Mouse (Mus musculus) T-helper 17 cell (primary cell): ENCODE measurements around the gene Herc4.
"Not testable (repeated sequence)": the region's sequence is repeated elsewhere in the genome, so short reads cannot be mapped to it uniquely, and the experiment has no call there.

Experiments used
- in situ Hi-C, 2 experiments: fragments of 300-600 bp; cut with MboI, MseI; formaldehyde crosslinking; loops; 1 replicate in 1 of 2; 2 replicates in 1 of 2; pipeline ENCODE4 v1.15.1; 2025; ENCODE audit warnings: high pct_unique_total_duplicates in 2 of 2

Herc4 gene

GRCm38 (mm10) chr10:63350666-63351065 lies 107.1 kb downstream of the Herc4 start:
- in situ Hi-C loops = no loop called here

- in situ Hi-C loops = not testable (repeated sequence)
Measured at GRCm38 (mm10) chr10:63351099-63351498, 107.5 kb downstream of the Herc4 start.

GRCm38 (mm10) chr10:63352111-63352510 lies 108.5 kb downstream of the Herc4 start:
- in situ Hi-C loops = no loop called here

- in situ Hi-C loops = no loop called here
Measured at GRCm38 (mm10) chr10:63360502-63360901, 116.9 kb downstream of the Herc4 start.

- in situ Hi-C loops = no loop called here
Measured at GRCm38 (mm10) chr10:63365918-63366455, 122.4 kb downstream of the Herc4 start.

GRCm38 (mm10) chr10:63367386-63367785 lies 123.8 kb downstream of the Herc4 start:
- in situ Hi-C loops = no loop called here
